In genomic region chr11:24172585-24172984, GRCm38 (mm10) we compare ENCODE assay signal across 18 mouse cellular contexts.
"Had no signal": no experiment of that assay in that cellular context is flagged by ENCODE, and none has a peak within 500 bp of the region (broad histone marks: within the 10 kb centered on the region; RNA-seq: fewer than 3 reads in every experiment).

No protein-coding gene starts in this region.

- H3K27me3 ChIP-seq: midbrain, embryonic 12.5 days; neural tube, embryonic 13.5 days; neural tube, embryonic 15.5 days had no signal

- H3K4me1 ChIP-seq: midbrain, embryonic 12.5 days had no signal

- DNase-seq: lung, adult 18-20 months; lung, embryonic 14.5 days; lung, postnatal 10 days; lung, postnatal 4 days; midbrain, embryonic 14.5 days; retina, postnatal 1 day; right cerebral cortex, adult 18-20 months; right cerebral cortex, postnatal 25 days; right cerebral cortex, postnatal 4 days; spleen, adult 18-20 months; thymus, adult 18-20 months; thymus, postnatal 14 days; thymus, postnatal 36 days had no signal

- H3K36me3 ChIP-seq: neural tube, embryonic 15.5 days had no signal

- H3K9me3 ChIP-seq: midbrain, embryonic 10.5 days; midbrain, embryonic 12.5 days; neural tube, embryonic 13.5 days; neural tube, embryonic 15.5 days had no signal

- H3K4me3 ChIP-seq: midbrain, embryonic 10.5 days; midbrain, embryonic 12.5 days; myocyte; neural tube, embryonic 13.5 days; neural tube, embryonic 15.5 days had no signal

- H3K9ac ChIP-seq: lung, embryonic 14.5 days; midbrain, embryonic 12.5 days; neural tube, embryonic 13.5 days; neural tube, embryonic 15.5 days had no signal

- H3K4me2 ChIP-seq: lung, embryonic 14.5 days; midbrain, embryonic 12.5 days; neural tube, embryonic 13.5 days; neural tube, embryonic 15.5 days had no signal

- H3K27ac ChIP-seq: midbrain, embryonic 10.5 days; midbrain, embryonic 12.5 days; neural tube, embryonic 13.5 days; neural tube, embryonic 15.5 days had no signal
